Mouse (Mus musculus) C2C12 (cell line): Measurements from ENCODE around the gene Fsip1.

Experiments
- CTCF ChIP-seq: IDR thresholded peaks from one replicate; pipeline ENCODE4 v1.5.1; 2011; ENCODE audit not compliant: control insufficient read depth, insufficient read depth, insufficient read length
- MAX ChIP-seq: IDR thresholded peaks from one replicate; pipeline ENCODE4 v1.6.1; 2011; ENCODE audit warnings: mild to moderate bottlenecking, control low read depth
- MYOG ChIP-seq: IDR thresholded peaks from one replicate; pipeline ENCODE4 v1.6.1; 2011; ENCODE audit not compliant: control insufficient read depth, insufficient read length; ENCODE audit errors: extremely low read depth
- USF1 ChIP-seq: IDR thresholded peaks from one replicate; pipeline ENCODE4 v1.6.1; 2011; ENCODE audit warnings: low read depth, mild to moderate bottlenecking, control low read depth, moderate library complexity

GRCm38 (mm10) chr2:118122291-118122690, 134.5 kb downstream of the Fsip1 start:
- TF ChIP-seq CTCF, result no peak
- TF ChIP-seq MAX, result no peak
- TF ChIP-seq USF1, result no peak
- no peak for TF ChIP-seq MYOG
